Mouse (Mus musculus): Measurements from ENCODE around the gene Casp7. TPM values are rescaled to one million over a fixed set of nuclear protein-coding genes. Genes with fewer than 3 reads are reported as not detected.
"Not testable (repeated sequence)": the region's sequence is repeated elsewhere in the genome, so short reads cannot be mapped to it uniquely, and the experiment has no call there.

Gene Casp7
- polyA plus RNA-seq, 1 experiment from 2014 or later = 10.6 TPM

- Histone ChIP-seq H3K4me3 (ENCODE audit: low read depth, low read length) (no peak overlapping the region), H3K4me2 (ENCODE audit: low read depth, low read length) (no peak overlapping the region), H3K4me1 (ENCODE audit: control insufficient read depth, low read depth, low read length) (no peaks in the 10 kb centered on the region), H3K36me3 (ENCODE audit: control insufficient read depth, insufficient read depth) (peaks cover 14% of the 10 kb centered on the region), H3K27ac (ENCODE audit: low read length) (no peak overlapping the region), H3K27me3 (ENCODE audit: control insufficient read depth, insufficient read depth, low read depth, low read length) (no peaks in the 10 kb centered on the region), H3K9me3 (replicated peaks; ENCODE audit: control insufficient read depth, low read length) (no peaks in the 10 kb centered on the region), H3K9ac (ENCODE audit: low read depth, low read length) (no peak overlapping the region)
- 87% methylated on average over 4 of the region's 4 CpGs for WGBS (ENCODE audit: insufficient replicate concordance)
- ATAC-seq (ENCODE audit: low read depth) = no peak
Measured at GRCm38 (mm10) chr19:56405824-56406223, 8.9 kb downstream of the Casp7 start.

- Histone ChIP-seq H3K4me1 (ENCODE audit: control insufficient read depth, low read depth, low read length) (no peaks in the 10 kb centered on the region), H3K36me3 (ENCODE audit: control insufficient read depth, insufficient read depth) (peaks cover 14% of the 10 kb centered on the region)
- 87% methylated on average over 7 of the region's 7 CpGs for WGBS (ENCODE audit: insufficient replicate concordance)
Measured at GRCm38 (mm10) chr19:56406581-56406980, 9.7 kb downstream of the Casp7 start.

DNA sequence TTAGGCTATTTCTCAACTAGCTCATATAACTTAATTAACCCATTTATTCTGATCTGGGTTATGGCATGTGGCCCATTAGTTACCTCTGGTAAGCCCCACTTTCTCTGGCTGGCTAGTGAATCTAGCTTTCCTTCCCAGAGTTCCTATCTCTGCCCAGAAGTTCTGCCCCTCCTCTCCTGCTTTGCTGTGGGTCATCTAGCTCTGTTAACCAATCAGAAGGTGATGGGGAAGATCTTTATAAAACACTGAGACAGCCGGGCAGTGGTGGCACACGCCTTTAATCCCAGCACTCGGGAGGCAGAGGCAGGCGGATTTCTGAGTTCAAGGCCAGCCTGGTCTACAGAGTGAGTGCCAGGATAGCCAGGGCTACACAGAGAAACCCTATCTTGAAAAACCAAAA lies 13.0 kb downstream of the Casp7 start:
- not testable (repeated sequence) for H3K4me1 ChIP-seq (ENCODE audit: control insufficient read depth, low read depth, low read length)
- 80% methylated on average over 4 of the region's 4 CpGs for WGBS (ENCODE audit: insufficient replicate concordance)

More at GRCm38 (mm10) chr19:56406581-56406980, 9.7 kb downstream of the Casp7 start:
- Histone ChIP-seq H3K9ac (ENCODE audit: low read depth, low read length) (no peak overlapping the region), H3K27me3 (ENCODE audit: control insufficient read depth, insufficient read depth, low read depth, low read length) (no peaks in the 10 kb centered on the region), H3K9me3 (replicated peaks; ENCODE audit: control insufficient read depth, low read length) (no peaks in the 10 kb centered on the region), H3K27ac (ENCODE audit: low read length) (no peak overlapping the region), H3K4me2 (ENCODE audit: low read depth, low read length) (no peak overlapping the region), H3K4me3 (ENCODE audit: low read depth, low read length) (no peak overlapping the region)
- no peak for ATAC-seq (ENCODE audit: low read depth)

DNA sequence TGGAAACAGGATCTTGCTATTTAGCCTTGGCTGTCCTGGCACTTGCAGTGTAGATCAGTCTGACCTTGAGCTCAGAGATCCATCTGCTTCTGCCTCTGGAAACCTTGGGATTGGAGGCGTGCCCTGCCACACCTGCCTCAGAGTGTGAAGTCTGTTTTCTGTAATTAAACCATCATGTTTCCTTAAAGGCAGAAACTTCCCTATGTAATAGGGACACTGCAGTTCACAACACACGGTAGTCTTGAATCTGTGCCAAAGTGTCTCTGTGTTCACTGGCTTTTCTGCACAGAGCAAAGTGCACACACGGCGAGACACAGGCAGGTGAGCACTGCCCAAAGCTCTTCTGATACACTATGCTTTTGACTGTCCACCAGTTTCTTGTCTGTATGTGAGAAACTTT lies 21.5 kb downstream of the Casp7 start:
- Histone ChIP-seq H3K4me1 (ENCODE audit: control insufficient read depth, low read depth, low read length) (no peaks in the 10 kb centered on the region), H3K9me3 (replicated peaks; ENCODE audit: control insufficient read depth, low read length) (no peaks in the 10 kb centered on the region), H3K27me3 (ENCODE audit: control insufficient read depth, insufficient read depth, low read depth, low read length) (no peaks in the 10 kb centered on the region), H3K27ac (ENCODE audit: low read length) (no peak overlapping the region), H3K4me2 (ENCODE audit: low read depth, low read length) (no peak overlapping the region), H3K4me3 (ENCODE audit: low read depth, low read length) (no peak overlapping the region), H3K9ac (ENCODE audit: low read depth, low read length) (no peak overlapping the region), H3K36me3 (ENCODE audit: control insufficient read depth, insufficient read depth) (no peaks in the 10 kb centered on the region; the same call in 1 of the 2 replicates)
- WGBS (ENCODE audit: insufficient replicate concordance) = 70% methylated on average over 4 of the region's 4 CpGs
- ATAC-seq (ENCODE audit: low read depth) = no peak

More for the DNA sequence above, 13.0 kb downstream of the Casp7 start:
- H3K27me3 ChIP-seq (ENCODE audit: control insufficient read depth, insufficient read depth, low read depth, low read length); H3K4me3 ChIP-seq (ENCODE audit: low read depth, low read length); H3K4me2 ChIP-seq (ENCODE audit: low read depth, low read length); H3K27ac ChIP-seq (ENCODE audit: low read length); H3K9ac ChIP-seq (ENCODE audit: low read depth, low read length); H3K9me3 ChIP-seq (replicated peaks; ENCODE audit: control insufficient read depth, low read length); H3K36me3 ChIP-seq (ENCODE audit: control insufficient read depth, insufficient read depth); ATAC-seq (ENCODE audit: low read depth): not testable (repeated sequence)

GRCm38 (mm10) chr19:56419452-56419851 lies 22.5 kb downstream of the Casp7 start:
- Histone ChIP-seq H3K36me3 (ENCODE audit: control insufficient read depth, insufficient read depth) (no peaks in the 10 kb centered on the region; the same call in 1 of the 2 replicates), H3K4me2 (ENCODE audit: low read depth, low read length) (no peak overlapping the region), H3K9me3 (replicated peaks; ENCODE audit: control insufficient read depth, low read length) (no peaks in the 10 kb centered on the region), H3K27ac (ENCODE audit: low read length) (no peak overlapping the region), H3K4me3 (ENCODE audit: low read depth, low read length) (no peak overlapping the region), H3K27me3 (ENCODE audit: control insufficient read depth, insufficient read depth, low read depth, low read length) (no peaks in the 10 kb centered on the region), H3K9ac (ENCODE audit: low read depth, low read length) (no peak overlapping the region), H3K4me1 (ENCODE audit: control insufficient read depth, low read depth, low read length) (no peaks in the 10 kb centered on the region)
- 72% methylated on average over 9 of the region's 9 CpGs for WGBS (ENCODE audit: insufficient replicate concordance)
- no peak for ATAC-seq (ENCODE audit: low read depth)

- Histone ChIP-seq H3K4me1 (ENCODE audit: control insufficient read depth, low read depth, low read length) (no peaks in the 10 kb centered on the region), H3K36me3 (ENCODE audit: control insufficient read depth, insufficient read depth) (no peaks in the 10 kb centered on the region; the same call in 1 of the 2 replicates), H3K27ac (ENCODE audit: low read length) (no peak overlapping the region), H3K4me3 (ENCODE audit: low read depth, low read length) (no peak overlapping the region), H3K4me2 (ENCODE audit: low read depth, low read length) (no peak overlapping the region), H3K27me3 (ENCODE audit: control insufficient read depth, insufficient read depth, low read depth, low read length) (no peaks in the 10 kb centered on the region), H3K9ac (ENCODE audit: low read depth, low read length) (no peak overlapping the region), H3K9me3 (replicated peaks; ENCODE audit: control insufficient read depth, low read length) (no peaks in the 10 kb centered on the region)
- 84% methylated on average over 3 of the region's 3 CpGs for WGBS (ENCODE audit: insufficient replicate concordance)
- no peak for ATAC-seq (ENCODE audit: low read depth)
Measured at GRCm38 (mm10) chr19:56420345-56420744, 23.4 kb downstream of the Casp7 start.

GRCm38 (mm10) chr19:56422476-56423338 lies 25.8 kb downstream of the Casp7 start:
- no peaks in the 10 kb centered on the region for H3K9me3 ChIP-seq (replicated peaks; ENCODE audit: control insufficient read depth, low read length)
- no peaks in the 10 kb centered on the region; the same call in 1 of the 2 replicates for H3K36me3 ChIP-seq (ENCODE audit: control insufficient read depth, insufficient read depth)
- 44% methylated on average over 14 of the region's 14 CpGs for WGBS (ENCODE audit: insufficient replicate concordance)
- no peaks in the 10 kb centered on the region for H3K4me1 ChIP-seq (ENCODE audit: control insufficient read depth, low read depth, low read length)
- ATAC-seq (ENCODE audit: low read depth) = no peak
- H3K4me3 ChIP-seq (ENCODE audit: low read depth, low read length) = no peak overlapping the region
- no peak overlapping the region for H3K4me2 ChIP-seq (ENCODE audit: low read depth, low read length)
- H3K27ac ChIP-seq (ENCODE audit: low read length) = no peak overlapping the region
- no peak overlapping the region for H3K9ac ChIP-seq (ENCODE audit: low read depth, low read length)
- H3K27me3 ChIP-seq (ENCODE audit: control insufficient read depth, insufficient read depth, low read depth, low read length) = no peaks in the 10 kb centered on the region

DNA sequence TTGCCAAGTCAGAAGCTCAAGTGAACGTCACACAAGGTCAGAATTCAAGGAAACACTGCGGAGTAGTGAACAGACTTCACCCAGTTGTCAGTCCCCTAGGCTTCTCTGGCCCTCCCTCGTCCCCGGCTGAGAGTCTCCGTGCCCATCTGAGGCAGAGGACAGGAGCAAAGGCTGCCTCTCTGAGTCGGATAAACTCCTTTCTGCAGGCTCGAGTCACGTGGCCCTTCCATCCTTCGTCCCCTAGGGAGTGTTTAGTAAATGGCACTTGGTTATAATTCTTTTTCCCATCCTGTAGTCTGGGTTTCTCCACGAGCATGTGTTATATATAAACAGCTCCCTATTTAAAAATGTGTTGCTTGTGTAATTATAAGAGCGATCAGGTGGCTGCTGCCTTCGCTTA lies 26.4 kb downstream of the Casp7 start:
- ATAC-seq (ENCODE audit: low read depth) = no peak
- Histone ChIP-seq H3K36me3 (ENCODE audit: control insufficient read depth, insufficient read depth) (no peaks in the 10 kb centered on the region; the same call in 1 of the 2 replicates), H3K4me3 (ENCODE audit: low read depth, low read length) (no peak overlapping the region), H3K9me3 (replicated peaks; ENCODE audit: control insufficient read depth, low read length) (no peaks in the 10 kb centered on the region), H3K4me1 (ENCODE audit: control insufficient read depth, low read depth, low read length) (no peaks in the 10 kb centered on the region), H3K27me3 (ENCODE audit: control insufficient read depth, insufficient read depth, low read depth, low read length) (no peaks in the 10 kb centered on the region), H3K4me2 (ENCODE audit: low read depth, low read length) (no peak overlapping the region), H3K27ac (ENCODE audit: low read length) (no peak overlapping the region), H3K9ac (ENCODE audit: low read depth, low read length) (no peak overlapping the region)
- 75% methylated on average over 12 of the region's 12 CpGs for WGBS (ENCODE audit: insufficient replicate concordance)

GRCm38 (mm10) chr19:56424606-56425395 lies 27.9 kb downstream of the Casp7 start:
- Histone ChIP-seq H3K4me2 (ENCODE audit: low read depth, low read length) (no peak overlapping the region), H3K27ac (ENCODE audit: low read length) (no peak overlapping the region), H3K27me3 (ENCODE audit: control insufficient read depth, insufficient read depth, low read depth, low read length) (no peaks in the 10 kb centered on the region), H3K4me1 (ENCODE audit: control insufficient read depth, low read depth, low read length) (no peaks in the 10 kb centered on the region), H3K9ac (ENCODE audit: low read depth, low read length) (no peak overlapping the region), H3K36me3 (ENCODE audit: control insufficient read depth, insufficient read depth) (no peaks in the 10 kb centered on the region; the same call in 1 of the 2 replicates), H3K4me3 (ENCODE audit: low read depth, low read length) (no peak overlapping the region), H3K9me3 (replicated peaks; ENCODE audit: control insufficient read depth, low read length) (no peaks in the 10 kb centered on the region)
- WGBS (ENCODE audit: insufficient replicate concordance) = 77% methylated on average over 17 of the region's 17 CpGs
- no peak for ATAC-seq (ENCODE audit: low read depth)

Data from liver, embryonic 16.5 days (tissue).